Mouse (Mus musculus): ENCODE results near the gene Ppp1r15a.
"Not testable (repeated sequence)": the region's sequence is repeated elsewhere in the genome, so short reads cannot be mapped to it uniquely, and the experiment has no call there.

Ppp1r15a gene

DNA sequence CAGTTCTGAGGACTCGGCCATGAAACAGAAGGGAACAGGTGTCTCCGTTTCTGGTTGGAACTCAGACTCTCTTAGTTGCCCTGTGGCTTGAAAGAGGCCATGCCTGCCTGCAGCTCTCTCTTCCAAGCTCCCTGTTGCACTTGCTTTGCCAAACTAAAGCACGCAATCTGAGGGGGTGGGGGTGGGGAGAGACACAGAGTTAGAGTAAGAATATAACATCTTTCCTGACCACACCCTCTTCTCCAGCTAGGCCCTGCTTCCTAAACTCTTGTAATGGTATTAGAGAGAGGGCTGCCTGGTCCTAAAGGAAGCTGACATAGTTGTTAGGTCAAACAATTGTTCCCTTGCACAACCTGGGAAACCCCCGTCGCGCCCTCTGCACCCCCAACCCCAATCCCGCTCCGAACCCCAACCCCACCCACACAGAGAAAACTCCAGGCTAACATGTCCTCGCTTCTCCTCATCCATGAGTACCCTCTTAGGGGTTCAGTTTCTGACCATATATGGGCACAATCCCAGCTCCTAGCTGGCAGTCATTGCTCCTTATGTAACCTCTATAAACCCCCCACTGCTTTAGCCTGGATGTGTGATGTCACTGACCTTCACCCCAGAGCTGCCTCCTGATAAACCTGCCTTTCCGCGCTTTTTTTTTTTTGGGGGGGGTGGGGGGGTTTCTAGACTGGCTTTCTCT is 24.9 kb upstream of the Ppp1r15a start:
- DNase-seq = no peak

DNA sequence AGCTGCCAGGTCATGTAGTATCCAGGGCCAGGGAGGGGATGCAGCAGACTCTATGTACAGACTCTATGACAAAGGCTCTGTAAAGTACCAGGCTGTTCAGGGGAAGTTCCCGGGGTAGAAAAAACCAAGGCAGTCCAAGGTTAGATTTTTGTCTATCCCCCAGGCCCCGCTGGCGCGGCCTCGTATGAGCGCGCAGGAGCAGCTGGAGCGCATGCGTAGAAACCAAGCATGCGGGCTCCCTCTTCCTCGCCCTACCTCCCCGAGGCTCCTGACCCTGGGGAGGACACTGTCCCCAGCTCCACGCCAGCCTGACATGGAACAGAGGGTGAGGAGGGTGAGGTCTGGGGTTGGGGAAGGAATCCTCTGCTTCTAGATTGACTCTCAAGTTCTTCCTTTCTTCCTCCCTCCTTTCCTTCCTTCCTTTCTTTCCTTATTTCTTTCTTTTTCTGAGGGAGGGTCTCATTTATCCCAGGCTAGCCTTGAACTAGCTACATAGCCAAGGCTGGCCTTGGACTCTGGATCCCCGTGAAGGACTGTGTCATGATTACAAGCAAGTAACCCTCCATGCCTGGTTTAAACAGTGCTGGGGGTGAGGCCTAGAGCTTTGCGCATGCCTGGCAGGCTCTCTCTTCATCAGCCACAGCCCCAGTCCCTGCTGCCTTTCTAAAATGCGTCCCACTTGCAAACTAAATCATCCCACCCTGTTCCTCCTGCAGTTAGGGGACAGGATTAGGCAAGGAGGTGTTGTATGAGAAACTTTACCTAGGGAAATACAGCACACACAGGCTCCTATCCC is 23.8 kb upstream of the Ppp1r15a start:
- no peak for DNase-seq

DNA sequence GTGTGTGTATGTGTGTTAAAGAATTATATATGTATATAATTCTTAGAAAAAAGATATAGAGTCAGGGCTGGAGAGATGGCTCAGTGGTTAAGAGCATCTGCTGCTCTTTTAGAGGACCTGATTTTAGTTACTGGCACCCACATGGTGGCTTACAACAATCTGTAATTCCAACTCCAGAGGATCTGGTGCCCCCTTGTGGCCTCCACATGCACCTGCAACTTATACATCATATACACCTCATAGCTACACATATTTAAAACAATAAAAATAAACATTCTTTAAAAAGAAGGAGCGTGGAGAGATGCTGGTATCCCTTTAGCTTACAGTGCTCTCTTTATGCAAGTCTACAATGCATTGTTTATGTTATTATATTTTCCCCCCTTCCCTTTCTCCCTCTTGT is 18.5 kb upstream of the Ppp1r15a start:
- DNase-seq = no peak

DNA sequence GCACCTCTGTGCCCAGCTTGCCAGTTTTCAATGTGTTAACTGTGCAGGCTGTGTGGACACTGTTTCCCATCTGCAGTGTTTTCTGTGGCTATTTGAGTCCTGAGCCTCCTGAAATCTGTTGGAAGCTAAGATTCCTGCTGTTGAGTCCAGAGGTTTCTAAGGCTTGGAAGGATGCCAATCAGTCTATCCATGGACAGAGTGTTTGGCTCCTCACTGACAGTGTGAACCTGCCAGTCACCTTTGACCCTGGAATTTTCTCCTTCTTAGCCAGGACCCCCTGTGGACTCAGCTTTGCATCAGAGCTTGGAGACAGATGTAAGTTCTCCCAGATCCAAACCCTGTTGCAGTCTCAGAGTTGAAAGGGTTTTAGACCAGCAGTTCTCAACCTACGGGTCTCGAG is 14.1 kb upstream of the Ppp1r15a start:
- no peak for DNase-seq

DNA sequence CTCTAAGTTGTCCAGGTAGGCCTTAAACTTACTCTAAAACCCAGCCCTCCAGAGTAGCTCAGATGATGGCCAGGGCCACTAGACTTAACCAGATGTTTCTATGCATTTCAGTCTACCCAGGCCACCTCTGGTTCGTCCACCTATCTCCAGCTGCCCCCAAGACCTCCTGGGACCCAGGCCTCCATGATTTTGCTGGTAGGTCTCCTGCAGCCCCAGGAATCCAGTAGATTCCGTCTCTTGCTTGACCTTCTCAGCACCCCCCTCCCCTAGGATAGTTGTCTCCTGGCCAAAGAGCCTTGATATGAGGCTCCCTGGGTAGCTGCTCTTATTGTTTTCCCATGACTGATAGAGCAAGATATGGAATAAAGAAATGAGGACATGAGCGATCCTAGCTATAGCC is 13.0 kb upstream of the Ppp1r15a start:
- no peak for DNase-seq

DNA sequence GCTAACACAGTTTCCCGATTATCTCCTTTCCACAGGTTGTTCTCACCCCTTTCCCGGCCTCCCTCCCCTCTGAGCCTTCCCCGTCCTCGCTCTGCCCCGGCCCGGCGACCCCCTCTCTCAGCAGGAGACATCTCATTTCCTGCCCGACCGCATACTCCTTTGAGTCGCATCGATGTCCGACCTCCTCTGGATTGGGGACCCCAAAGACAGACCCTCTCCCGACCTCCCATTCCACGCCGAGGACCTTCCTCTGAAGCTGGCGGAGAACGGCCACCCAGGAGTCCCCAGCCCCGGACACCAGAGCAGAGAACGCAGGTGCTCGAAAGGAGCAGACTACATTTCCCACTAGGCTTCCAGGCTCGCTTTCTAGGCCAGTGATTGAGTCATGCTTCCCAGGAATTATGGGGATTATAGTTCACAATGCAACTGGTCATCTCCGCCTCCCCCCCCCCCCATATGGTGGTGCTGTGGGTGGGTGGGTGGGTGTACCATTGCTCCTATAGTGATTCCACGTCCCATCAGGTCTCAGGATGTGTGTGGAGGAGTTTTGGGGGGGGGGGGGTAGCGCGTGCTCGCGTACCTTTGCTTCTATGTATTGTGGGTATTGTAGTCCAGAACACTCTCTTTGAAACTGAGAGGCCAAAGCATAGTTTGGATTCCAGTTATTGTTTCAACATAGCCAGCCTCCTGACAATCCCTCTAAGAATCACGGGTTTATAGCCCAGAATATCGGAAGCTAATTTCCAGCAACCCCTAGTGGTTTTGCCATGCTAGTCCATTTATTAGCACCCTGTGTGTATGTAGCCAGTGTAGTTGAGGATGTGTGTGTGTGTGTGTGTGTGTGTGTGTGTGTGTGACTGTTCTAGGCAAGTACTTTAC is 12.3 kb upstream of the Ppp1r15a start:
- peak; percentile 84 for DNase-seq

DNA sequence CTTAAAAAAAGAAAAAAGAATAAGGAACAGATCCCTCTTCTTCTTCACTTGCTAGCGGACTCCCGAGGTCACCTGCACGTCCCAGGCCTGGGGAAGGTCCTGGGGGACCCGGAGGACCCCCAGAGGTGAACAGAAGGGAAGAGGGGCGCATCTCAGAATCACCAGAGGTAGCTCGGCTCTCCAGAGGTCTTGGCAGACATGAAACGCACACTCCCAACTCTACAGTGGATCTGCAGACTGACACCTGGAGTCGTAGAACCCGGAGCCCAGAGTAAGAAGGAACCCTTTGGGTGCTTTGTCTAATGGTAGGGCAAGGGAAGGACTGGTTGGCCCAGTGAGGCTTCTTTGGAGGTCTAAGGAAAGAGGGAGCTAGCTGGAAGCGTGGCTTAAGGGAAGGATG is 11.5 kb upstream of the Ppp1r15a start:
- DNase-seq = no peak

DNA sequence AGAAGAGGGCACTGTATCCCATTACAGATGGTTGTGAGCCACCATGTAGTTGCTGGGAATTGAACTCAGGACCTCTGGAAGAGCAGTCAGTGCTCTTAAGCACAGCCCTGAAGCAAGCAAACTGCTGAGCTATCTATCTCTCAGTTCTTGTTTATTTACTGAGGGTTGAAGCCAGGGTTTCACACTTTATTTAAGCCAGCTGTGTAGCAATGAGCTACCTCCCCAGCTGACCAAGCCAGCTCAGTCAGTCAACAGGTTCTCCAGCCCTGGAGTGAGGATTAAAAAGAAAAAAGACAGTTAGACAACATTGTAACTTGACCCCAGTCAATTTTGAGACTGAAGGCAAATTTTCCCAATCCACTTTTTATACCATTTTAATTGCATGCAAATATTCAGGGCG is 9.6 kb upstream of the Ppp1r15a start:
- no peak for DNase-seq

DNA sequence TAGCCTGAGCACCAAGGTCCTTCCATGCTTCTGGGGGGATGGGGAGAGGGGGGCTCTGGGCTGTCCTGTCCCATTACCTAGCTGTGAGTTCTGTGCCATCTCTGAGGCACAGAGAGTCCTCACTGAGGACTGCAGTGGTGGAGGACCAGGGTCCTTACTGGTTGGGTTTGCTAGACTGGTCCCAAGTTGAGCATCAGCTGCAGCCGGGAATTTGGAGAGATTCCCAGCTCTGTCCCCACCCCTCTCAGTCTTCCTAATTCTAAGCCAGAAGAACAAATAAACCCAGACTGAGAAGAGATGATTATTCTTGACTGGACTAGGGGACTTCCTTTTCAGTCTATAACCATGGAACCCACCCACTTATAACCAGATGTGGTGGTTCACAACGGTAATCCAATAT is 4.6 kb upstream of the Ppp1r15a start:
- no peak for DNase-seq

DNA sequence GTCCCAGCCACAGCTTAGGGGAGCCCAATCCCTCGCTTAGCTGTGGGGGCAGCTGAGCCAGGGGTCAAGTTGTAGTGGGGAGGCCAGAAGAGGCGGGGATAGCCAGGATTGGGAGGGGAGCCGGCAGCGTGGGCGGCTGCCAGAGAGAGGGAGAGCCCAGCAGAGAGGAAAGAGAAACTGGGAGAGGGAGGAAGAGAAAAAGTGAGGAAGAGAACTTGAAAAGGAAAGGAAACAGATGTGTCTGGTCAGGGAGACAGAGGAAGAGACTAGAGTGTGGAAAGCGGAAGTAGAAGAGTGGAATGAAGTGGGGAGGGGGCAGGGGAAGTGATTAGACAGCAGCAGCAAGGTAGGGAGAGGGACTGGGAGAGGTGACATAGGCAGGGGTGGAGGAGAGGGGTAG is 3.4 kb upstream of the Ppp1r15a start:
- DNase-seq = no peak

DNA sequence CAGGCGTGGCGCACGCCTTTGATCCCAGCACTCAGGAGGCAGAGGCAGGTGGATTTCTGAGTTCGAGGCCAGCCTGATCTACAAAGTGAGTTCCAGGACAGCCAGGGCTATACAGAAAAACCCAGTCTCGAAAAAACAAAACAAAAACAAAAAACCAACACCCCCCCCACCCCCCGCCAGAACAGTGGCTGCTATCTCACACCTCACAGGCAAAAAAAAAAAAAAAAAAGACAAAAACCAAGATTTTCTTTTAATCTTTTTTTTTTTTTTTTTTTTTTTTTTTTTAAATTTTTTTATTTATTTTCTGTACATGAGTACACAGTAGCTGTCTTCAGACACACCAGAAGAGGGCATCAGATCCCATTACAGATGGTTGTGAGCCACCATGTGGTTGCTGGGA is 1.1 kb upstream of the Ppp1r15a start:
- DNase-seq = not testable (repeated sequence)

DNA sequence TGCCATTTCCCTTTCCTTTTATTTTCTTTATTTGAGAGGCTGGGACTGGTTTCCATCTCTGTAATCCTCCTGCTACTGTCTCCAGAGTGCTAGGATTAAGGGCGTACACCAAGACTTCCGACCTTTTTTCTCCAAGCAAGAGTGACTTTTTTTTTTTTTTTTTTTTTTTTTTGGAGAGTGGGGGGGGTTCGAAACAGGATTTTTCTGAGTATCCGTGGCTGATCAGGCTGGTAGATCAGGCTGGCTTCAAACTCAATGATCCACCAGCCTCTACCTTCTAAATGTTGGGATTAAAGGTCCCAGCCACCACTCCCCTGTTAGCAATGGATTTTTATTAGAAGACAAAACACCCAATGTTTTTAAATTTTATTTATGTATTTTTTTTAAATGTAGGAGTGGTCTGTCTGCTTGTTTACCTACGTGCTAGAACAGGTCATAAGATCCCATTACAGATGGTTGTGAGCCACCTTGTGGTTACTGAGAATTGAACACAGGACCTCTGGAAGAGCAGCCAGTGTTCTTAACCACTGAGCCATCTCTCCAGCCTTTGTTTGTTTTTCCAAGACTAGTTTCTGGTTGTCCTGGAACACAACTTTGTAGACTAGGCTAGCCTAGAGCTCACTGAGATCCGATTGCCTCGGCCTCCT is 529 bp upstream of the Ppp1r15a start:
- no peak for DNase-seq

DNA sequence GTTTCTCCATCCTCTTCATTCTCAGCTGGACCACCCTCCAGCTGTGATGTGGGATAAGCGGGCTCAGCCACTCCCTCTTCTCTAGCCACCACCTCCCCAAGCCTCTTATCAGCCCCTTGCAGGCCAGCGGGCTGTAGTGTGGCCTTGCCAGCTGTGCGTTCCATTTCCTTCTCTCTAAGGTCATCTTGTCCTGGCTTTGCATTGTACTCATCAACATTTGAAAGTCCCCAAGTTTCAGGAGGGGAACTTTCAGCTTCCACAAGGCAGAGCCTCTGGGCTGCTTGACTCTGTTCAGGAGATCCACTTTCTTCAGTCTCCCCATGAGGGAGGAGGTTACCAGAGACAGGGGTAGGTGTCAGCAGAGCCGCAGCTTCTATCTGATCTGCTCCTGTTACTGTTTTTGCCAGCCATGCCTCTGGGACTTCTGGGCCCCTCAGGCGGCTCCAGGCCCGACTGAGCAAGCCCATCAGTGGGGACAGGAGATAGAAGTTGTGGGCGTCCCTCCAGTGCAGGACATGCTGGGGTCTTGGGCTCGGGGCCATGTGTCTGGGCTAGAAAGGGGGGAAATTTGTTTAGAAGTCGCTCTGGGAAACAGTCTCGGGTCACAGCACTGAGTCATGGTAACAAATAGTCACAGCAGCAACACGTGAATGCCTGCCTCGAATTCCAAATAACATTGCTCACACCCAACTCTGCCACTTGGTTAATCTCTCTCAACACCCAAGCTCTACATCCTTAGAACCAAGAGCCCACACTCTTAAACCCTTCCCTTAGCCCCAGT is 1.0 kb downstream of the Ppp1r15a start:
- no peak for DNase-seq

DNA sequence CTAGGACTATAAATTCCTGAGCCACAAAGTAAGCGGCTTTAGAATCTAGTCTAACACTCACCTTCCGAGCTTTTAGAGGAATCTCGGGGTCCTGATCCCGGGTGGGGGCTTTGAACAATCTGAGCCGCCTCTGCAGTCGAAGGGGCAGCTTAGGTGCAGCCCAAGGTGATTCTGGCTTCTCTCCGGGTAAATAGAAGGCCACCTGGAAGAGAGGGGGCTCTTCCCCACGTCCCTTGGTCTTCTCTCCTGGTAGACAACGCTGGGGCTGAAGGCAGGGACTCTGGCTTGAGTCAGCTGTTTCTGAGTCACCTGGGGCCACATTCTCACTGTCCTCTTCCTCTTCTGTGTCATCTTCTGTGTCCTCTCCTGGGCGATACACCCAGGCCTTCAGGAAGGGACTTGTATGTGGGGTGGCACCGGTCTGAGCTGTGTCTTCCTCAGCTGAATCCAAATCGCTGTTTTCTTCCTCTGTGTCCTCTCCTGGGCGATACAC is 2.3 kb downstream of the Ppp1r15a start:
- DNase-seq = no peak

DNA sequence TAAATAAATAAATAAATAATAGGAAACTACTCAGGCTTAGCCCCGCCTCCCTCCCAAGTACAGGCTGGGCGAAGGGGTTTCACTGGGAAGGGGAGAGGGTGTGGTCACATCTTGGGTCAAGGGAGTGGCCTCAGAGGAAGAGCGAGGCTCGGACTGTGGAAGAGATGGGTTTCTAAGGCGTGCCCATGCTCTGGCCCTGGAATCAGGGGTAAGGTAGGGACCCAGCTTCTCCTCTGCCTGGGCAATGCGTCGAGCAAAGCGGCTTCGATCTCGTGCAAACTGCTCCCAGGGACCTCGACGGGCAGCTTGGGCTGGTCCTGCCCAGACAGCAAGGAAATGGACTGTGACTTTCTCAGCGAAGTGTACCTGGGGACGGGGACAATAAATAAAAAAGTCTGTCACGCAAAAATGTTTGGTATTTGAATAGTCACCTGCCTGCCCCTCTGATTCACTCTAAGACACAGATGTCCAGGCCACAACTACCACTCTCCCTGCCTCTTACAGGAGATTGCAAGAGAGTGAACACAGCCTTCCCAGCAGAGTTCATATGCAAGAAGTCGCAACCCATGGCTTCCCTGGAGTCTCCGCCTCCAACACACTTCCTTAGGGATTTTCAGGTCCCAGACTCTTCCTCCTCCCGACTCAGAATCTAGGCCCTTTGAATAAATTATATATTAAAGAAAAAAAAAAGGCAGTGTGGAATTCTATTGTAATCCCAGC is 3.0 kb downstream of the Ppp1r15a start:
- DNase-seq = no peak

DNA sequence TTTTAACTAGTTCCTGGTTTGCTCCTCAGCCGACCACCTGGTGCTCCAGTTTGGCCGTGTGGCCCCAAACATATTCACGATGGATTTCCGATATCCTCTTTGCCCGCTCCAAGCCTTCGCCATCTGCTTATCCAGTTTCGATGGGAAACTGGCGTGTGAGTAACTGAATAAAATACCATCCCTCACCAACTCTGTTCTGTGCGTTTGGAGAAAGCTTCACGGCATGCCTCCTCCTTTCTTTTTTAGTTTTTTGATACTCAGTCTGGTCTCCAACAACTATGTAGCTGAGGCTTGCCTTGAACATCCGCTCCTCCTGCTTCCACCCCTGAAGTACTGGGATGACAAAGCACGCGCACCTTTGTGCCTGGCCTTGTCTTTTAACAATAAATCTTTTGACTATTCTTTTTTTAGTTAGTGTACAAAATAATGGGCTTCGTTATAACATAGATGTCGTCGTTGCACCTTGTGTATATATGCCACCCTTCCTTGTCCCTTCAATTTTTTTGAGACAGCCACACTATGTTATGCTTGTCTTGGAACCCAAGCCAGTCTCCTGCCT is 3.8 kb downstream of the Ppp1r15a start:
- no peak for DNase-seq

DNA sequence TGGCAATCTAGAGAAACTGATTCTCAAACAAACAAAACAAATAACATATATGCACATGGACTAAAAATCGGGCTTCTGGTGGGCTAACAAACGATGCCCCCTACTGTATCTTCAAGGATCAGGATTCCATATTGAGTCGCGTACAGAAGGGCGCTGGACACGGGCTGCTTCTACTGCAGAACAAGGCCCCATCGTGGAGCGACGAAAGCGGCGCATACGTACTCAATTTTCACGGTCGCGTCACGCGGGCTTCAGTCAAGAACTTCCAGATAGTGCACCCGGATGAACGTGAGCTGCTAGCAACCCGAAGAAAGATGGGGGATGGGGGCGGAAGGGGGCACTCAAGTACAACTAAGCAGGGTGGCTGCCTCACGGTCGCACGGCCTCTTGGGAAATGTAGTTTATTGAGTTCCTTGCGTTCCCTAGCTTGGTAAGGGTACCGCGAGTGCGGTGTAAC is 4.3 kb downstream of the Ppp1r15a start:
- DNase-seq = peak; percentile 93

DNA sequence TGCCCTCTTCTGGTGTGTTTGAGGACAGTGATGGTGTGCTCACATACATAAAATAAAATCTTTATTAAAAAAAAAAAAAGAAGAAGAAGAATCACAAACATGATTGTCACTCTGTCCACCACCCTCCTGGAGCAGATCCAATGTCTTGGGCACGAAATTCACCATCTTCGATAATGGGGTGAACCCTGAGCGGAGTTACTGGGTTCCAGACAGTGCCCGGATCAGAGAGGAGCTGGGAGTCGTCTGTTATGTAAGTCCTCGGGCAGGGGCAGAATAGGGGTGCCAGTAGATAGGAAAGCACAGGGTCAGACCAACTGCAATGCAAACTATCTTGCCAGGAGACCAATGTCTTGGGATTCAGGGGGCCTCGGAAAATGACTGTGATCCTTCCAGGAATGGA is 5.5 kb downstream of the Ppp1r15a start:
- DNase-seq = no peak

DNA sequence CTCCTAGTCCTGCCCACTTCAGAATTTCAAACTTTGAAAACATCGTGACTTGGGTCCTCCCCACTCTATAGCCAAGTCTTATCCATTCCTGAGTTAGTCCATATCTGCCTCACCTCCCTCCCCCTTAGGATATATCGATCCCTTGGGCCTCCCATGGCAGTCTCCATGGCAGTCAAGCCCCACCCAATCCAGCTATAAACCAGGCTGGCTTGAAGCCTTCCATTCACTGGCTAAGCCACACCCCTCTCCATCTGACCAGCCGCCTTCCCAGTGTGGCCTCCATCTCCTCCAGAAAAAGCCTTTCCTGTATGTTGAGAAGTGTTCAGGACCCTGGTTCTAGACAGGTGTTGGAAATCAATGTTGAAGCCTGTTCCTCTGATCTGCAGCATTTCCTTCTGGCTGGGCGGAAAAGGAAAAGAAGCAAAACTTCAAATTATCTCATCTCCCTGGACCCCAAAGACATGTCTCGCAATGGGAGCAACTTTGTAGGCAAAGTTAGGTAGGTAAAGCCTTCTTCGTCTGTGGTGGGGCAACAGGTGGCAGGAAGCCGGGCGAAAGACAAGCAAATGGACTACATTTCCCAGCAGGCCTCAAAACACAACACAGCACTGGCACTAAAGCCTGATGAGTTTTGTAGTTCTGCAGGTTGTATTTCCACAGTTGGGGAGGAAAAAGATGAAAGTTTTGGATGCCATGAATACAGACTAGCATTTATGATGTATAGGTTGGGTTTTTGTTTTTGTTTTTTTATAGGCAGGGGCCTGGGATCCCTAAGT is 6.5 kb downstream of the Ppp1r15a start:
- DNase-seq = no peak

DNA sequence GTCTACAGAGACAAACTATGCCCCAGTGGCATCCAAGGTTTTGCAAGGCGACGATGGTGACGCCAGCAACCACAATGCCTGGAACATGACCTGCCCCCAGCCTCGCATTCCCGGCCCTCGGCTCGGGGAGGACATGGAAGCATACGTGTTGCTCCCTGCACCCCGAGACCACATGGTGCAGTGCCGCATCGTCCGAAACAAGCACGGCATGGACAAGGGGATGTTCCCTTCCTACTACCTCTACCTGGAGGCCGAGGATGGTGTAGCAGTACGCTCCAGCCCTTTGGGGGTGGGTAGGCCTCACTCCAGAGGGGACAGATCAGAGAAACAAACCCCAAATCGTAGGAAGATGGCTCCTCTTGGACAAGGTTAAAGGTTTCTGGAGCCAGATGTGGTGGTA is 7.5 kb downstream of the Ppp1r15a start:
- DNase-seq = no peak
